Mouse (Mus musculus): ENCODE data around the gene Slc39a11.

DNA sequence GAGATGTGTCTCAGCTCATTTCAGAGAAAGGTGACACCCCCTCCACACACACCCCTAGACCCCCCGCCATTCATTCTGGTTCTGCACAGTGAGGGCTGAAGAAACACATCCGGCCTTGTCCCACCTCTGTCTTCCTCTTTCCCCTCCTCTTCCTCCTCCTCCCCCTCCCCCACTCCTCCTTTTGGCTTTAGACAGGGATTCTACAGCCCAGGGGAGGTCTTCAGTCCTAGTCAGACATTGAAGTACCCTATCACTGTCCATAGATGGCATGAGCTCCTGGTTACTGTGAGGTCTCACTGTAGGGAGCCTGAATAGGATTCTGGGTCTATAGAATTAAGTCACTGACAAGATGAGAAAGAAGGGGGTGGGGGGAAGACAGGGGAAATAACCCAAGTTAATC, 28.9 kb downstream of the Slc39a11 start:
- TF ChIP-seq CTCF (IDR thresholded peaks at IDR 0.05) (no peak), EP300 (IDR thresholded peaks at IDR 0.05) (no peak)

All from lung, postnatal 0 days (tissue).